Mouse (Mus musculus) A20 (cell line): ENCODE measurements at regions not wholly inside any gene's neighbourhood (a gene's known extent, or its start where the extent isn't known, plus 50 kb on each side); places are given as distances from the start of the nearest gene placed in this dataset.

ENCODE experiments used
- DNase-seq: peaks from one replicate; pipeline ENCODE4 v3.0.0-alpha.2; 2011; ENCODE audit warnings: low read depth, low spot score

- peak; percentile 6 for DNase-seq
Observed at GRCm38 (mm10) chr3:83689068-83689976, 76.8 kb upstream of the Sfrp2 start.

- no peak for DNase-seq
Observed at GRCm38 (mm10) chr3:83694505-83694904, 71.6 kb upstream of the Sfrp2 start.

DNA sequence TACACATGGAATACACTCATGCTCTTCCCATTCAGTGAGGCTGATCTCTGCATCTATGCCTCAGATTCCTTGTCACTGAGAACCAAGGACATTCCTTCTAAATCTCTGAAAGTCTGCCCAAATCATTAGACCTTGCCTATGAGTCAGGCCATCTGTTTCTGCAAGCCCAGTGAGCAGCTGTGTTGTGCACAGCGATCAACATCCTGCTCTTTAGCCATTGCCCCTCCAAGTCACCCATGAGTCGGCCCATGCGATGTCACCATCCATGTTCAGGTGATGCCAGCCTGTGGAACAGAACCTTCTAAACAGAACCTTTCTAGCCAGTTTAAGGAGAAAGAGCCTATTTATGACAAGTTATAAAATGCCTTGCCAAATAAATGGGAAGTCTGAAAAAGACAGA, 66.4 kb upstream of the Sfrp2 start:
- DNase-seq: no peak

DNA sequence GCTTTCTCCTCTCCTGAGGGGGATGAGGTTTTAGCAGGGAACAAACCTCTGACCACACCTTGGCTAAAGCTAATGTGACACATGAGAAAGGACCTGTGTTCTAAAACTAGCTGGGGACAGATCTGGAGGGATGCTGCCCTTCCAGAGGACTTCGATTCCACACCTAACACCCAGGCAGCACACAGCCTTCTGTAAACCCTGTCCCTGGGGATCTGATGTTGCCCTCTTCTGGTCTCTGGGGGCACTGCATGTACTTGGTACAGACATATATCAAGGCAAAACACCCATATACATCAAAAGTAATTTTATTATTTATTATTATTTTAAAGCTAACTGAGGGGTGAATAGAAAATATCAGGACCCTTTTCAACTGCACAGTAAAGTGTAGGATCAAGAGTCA, 65.0 kb upstream of the Sfrp2 start:
- peak; percentile 35 for DNase-seq

- no peak for DNase-seq
Observed at GRCm38 (mm10) chr3:83704559-83704958, 61.6 kb upstream of the Sfrp2 start.

- DNase-seq: no peak
Observed at GRCm38 (mm10) chr3:83705253-83705652, 60.9 kb upstream of the Sfrp2 start.

DNA sequence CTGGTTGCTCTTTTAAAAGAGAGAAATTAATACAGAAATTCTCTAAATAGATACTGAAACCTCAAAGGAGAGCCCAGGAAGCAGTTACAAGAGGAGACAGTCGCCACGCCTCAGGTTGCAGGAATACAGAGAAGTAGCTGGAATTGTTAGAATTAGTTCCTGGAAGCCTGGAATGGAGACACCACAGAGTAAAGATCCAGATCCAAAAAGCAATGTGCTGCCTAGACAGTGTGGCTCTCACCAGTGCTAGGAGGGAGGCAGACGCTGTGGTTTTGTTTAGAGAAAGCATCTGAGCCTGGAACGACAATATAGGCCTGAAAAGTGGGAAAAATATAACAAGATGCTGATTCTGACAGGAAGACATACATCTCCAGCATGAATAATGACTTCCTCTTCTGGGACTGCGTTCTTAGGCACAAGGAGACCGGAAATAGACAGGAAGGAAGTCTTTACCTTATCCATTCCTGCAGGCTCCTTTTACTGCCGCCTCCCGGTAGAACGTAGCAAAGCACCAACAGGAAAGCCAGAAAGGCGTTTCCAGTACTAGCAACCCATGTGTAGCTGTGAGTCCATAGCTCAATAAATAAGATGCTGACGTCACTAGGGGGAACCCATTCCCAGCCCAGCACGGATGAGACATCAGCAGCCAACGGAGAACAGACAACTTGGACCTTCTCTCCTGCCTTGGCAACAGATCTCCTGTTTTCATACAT, 59.4 kb upstream of the Sfrp2 start:
- no peak for DNase-seq

DNA sequence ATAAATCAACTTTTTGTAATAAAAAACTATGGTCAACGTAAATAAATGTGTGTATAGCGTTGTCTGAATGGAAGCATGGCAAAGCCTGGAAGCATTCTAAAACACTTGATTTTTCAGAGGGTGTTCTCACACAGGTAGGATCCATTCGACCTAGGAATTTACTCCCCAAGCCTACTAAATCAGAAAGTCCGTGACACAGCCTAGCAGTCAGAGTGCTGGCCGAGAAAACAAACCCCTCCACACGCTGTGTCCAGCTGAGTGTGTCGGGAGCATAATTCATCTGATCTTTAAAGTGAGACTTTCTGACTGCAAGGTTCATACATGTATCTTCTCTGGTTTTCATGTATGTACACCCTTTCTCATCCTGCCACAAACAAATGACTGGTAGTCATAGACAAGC, 58.8 kb upstream of the Sfrp2 start:
- DNase-seq: no peak

GRCm38 (mm10) chr3:83708973-83709372, 57.1 kb upstream of the Sfrp2 start:
- no peak for DNase-seq

DNA sequence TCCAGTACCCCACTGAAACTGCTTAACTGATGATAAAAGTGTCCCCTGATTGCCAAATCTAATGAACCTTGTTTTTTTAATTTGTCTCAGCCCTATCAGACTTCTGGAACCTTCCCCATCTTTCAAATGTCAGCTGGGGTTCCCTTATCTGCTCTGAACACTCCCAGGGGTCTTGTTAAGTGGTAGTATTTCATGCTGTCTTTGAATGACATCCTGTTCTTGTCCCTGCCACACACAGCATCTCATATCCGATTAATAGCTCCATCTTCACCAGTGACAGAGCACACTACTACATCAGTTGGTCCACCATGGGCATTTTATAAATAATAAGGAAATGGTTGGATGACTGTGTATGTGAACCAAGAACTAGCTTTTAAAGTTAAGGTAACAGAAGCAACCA, 56.6 kb upstream of the Sfrp2 start:
- DNase-seq: no peak

DNA sequence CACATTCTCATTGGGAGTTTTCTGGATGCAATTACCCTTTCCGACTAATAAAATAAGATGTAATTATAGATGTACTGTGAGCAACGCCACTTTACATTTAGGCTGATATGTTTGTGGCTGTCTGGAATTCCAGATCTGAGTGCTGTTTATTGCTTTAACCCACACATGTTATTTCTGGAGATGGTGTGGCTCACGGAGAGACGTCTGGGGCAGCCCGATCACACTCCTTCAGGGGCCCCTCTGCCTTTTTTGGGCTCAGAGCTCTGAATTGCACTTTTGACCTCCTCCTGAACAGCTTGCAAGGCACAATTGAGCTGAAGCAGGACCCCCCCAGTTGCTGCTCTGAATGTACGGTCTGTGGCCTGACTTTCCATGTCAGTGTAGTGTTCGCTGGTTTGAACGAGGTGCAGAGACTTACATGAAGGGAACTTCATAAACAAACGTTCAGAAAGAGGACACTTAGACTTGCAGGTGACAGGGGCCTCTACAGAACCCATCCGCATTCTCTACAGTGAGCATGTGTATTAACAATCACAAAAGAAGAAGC, 55.1 kb upstream of the Sfrp2 start:
- no peak for DNase-seq

DNA sequence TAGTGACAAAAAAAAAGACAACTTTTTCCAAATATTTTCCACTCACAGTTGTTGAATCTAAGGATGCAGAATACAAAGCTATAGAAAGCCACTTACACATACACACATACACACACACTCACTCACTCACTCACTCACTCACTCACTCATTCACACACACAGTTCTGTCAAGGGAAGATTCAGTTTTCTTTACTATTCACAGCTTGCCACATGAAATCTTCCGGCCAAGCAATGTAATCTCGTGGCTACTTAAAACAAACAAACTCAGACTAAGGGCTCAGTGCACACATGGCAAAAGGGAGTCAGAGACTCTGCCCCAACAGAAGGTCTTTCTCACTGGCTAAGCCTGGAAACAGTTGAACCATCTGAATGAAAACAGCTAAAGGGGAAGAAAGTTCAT, 53.8 kb upstream of the Sfrp2 start:
- no peak for DNase-seq

DNA sequence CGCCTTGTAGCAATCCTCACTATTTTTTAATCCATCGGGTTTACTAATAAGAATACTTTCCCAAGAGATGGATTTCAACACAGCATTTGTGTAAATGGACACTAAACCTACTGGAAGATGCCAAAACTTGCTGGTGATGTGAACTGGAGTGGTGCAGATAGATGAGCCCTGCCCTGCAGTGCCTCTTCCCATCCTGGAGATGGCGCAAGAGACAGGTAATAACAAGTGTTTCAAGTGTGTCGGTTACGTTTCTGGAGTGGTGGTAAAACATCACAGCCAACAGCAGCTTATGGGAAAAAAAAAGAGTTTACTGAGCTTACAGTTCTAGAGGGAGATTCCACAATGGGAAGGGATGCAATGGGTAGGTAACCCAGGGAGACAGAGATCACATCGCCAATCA, 51.5 kb upstream of the Sfrp2 start:
- DNase-seq: peak; percentile 52
